20 mouse cellular contexts compared by ENCODE assay signal in the genomic region with DNA sequence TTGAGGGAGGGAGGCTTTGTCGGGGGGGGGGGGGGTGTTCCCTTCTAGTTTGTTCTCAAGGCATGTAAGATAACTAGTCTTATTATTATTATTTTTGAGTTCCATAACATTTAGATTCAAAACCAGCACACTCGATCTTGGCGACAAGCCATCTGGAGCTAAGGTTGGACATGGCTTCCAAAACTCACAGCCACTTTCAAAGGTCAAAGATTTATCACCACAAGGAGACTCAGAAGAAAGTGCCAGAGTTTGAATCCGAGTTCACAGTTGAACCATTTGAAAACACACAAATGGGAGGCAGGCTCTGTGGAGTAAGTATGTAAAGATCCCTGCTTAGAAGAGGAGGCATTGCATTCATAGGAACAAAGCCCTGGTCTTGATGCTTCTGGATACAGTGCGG.
DNase-seq lines count a peak whose midpoint lies in the region; ATAC-seq and TF ChIP-seq lines count a peak whose summit lies in the region.
"Had no signal": no experiment of that assay in that cellular context is flagged by ENCODE, and none has a peak within 500 bp of the region (broad histone marks: within the 10 kb centered on the region; RNA-seq: fewer than 3 reads in every experiment).

No protein-coding gene starts in this region.

- no peaks in the 10 kb centered on the region for H3K27me3 ChIP-seq in kidney, postnatal 0 days (ENCODE audit: insufficient read depth, low read length)
- no peaks in the 10 kb centered on the region for H3K27me3 ChIP-seq in kidney, embryonic 15.5 days
- H3K27me3 ChIP-seq: embryonic facial prominence, embryonic 12.5 days; hindbrain, embryonic 15.5 days; liver, embryonic 12.5 days; lung, embryonic 15.5 days; midbrain, embryonic 12.5 days had no signal

- H3K4me1 ChIP-seq in kidney, postnatal 0 days (replicated peaks; ENCODE audit: insufficient read depth, low read length): peaks cover 7% of the 10 kb centered on the region; the same call in 1 of the 2 replicates
- peaks cover 36% of the 10 kb centered on the region for H3K4me1 ChIP-seq in kidney, embryonic 15.5 days

- no peak overlapping the region for H3K4me3 ChIP-seq in kidney, postnatal 0 days (replicated peaks; ENCODE audit: low read depth, low read length)
- no peak overlapping the region for H3K4me3 ChIP-seq in kidney, embryonic 15.5 days (replicated peaks)
- H3K4me3 ChIP-seq: embryonic facial prominence, embryonic 12.5 days; hindbrain, embryonic 15.5 days; liver, embryonic 12.5 days; lung, embryonic 15.5 days; midbrain, embryonic 12.5 days had no signal

- DNase-seq in adrenal gland, postnatal 10 days: peak; percentile 55
- no peak for DNase-seq in adrenal gland, postnatal 25 days
- DNase-seq in kidney, postnatal 0 days (ENCODE audit: low spot score): peak; percentile 43
- DNase-seq in lung, postnatal 10 days: peak; percentile 56
- no peak for DNase-seq in lung, adult 18-20 months
- peak; percentile 59 for DNase-seq in adipocyte (ENCODE audit: low spot score)
- DNase-seq: cerebellum, adult 18-20 months; cerebellum, postnatal 14 days; forebrain, postnatal 0 days; gastrocnemius, postnatal 14 days; heart, adult 11 months; layer of hippocampus, postnatal 36 days; right cerebral cortex, postnatal 4 days; thymus, postnatal 36 days had no signal

- TF ChIP-seq CTCF in kidney, postnatal 0 days (IDR thresholded peaks at IDR 0.05; ENCODE audit: low read depth): no peak

- H3K9me3 ChIP-seq in kidney, postnatal 0 days (replicated peaks; ENCODE audit: low read length): no peaks in the 10 kb centered on the region
- H3K9me3 ChIP-seq in kidney, embryonic 15.5 days (replicated peaks): no peaks in the 10 kb centered on the region
- H3K9me3 ChIP-seq: embryonic facial prominence, embryonic 12.5 days; hindbrain, embryonic 15.5 days; liver, embryonic 12.5 days; lung, embryonic 15.5 days; midbrain, embryonic 12.5 days had no signal

- H3K36me3 ChIP-seq in kidney, postnatal 0 days (ENCODE audit: insufficient read depth, low read length): no peaks in the 10 kb centered on the region
- H3K36me3 ChIP-seq in kidney, embryonic 15.5 days: peaks cover 6% of the 10 kb centered on the region; the same call in 1 of the 2 replicates
- H3K36me3 ChIP-seq: embryonic facial prominence, embryonic 12.5 days; hindbrain, embryonic 15.5 days; liver, embryonic 12.5 days; lung, embryonic 15.5 days; midbrain, embryonic 12.5 days had no signal

- ATAC-seq in kidney, postnatal 0 days (replicated peaks; ENCODE audit: low FRiP score, low read depth): no peak
- ATAC-seq in kidney, embryonic 15.5 days (replicated peaks; ENCODE audit: low FRiP score): no peak
- ATAC-seq: forebrain, postnatal 0 days; liver, embryonic 12.5 days had no signal

- 72% methylated on average over 5 of the region's 5 CpGs for WGBS in kidney, postnatal 0 days
- WGBS in kidney, embryonic 15.5 days: 74% methylated on average over 5 of the region's 5 CpGs

- H3K4me2 ChIP-seq in kidney, postnatal 0 days (ENCODE audit: low read length): no peak overlapping the region
- H3K4me2 ChIP-seq in kidney, embryonic 15.5 days: no peak overlapping the region
- H3K4me2 ChIP-seq: embryonic facial prominence, embryonic 12.5 days; hindbrain, embryonic 15.5 days; liver, embryonic 12.5 days; lung, embryonic 15.5 days; midbrain, embryonic 12.5 days had no signal

- H3K9ac ChIP-seq in kidney, postnatal 0 days (ENCODE audit: low read depth, low read length): no peak overlapping the region
- no peak overlapping the region for H3K9ac ChIP-seq in kidney, embryonic 15.5 days
- H3K9ac ChIP-seq: embryonic facial prominence, embryonic 12.5 days; forebrain, postnatal 0 days; hindbrain, embryonic 15.5 days; liver, embryonic 12.5 days; lung, embryonic 15.5 days; midbrain, embryonic 12.5 days had no signal

- H3K27ac ChIP-seq in kidney, postnatal 0 days: no peak overlapping the region
- no peak overlapping the region for H3K27ac ChIP-seq in kidney, embryonic 15.5 days
- H3K27ac ChIP-seq: embryonic facial prominence, embryonic 12.5 days; liver, embryonic 12.5 days; lung, embryonic 15.5 days had no signal

Comparison
In these comparisons a context has a peak if more than half of its experiments do, and no peak if none do; other contexts are left out.
1. DNase-seq: peak in adrenal gland, postnatal 10 days (single experiment), kidney, postnatal 0 days (single experiment), lung, postnatal 10 days (single experiment) and adipocyte (single experiment); none in adrenal gland, postnatal 25 days (single experiment) and lung, adult 18-20 months (0 of 2).